Mouse (Mus musculus) brain, embryonic 18.5 days (tissue): ENCODE measurements at regions not wholly inside any gene's neighbourhood (a gene's known extent, or its start where the extent isn't known, plus 50 kb on each side); places are given as distances from the start of the nearest gene placed in this dataset.
"Not testable (repeated sequence)": the region's sequence is repeated elsewhere in the genome, so short reads cannot be mapped to it uniquely, and the experiment has no call there.

Experiments
- DNase-seq: peaks from one replicate; pipeline ENCODE4 v3.0.0-alpha.2; 2012; ENCODE audit warnings: low read depth, low spot score

DNA sequence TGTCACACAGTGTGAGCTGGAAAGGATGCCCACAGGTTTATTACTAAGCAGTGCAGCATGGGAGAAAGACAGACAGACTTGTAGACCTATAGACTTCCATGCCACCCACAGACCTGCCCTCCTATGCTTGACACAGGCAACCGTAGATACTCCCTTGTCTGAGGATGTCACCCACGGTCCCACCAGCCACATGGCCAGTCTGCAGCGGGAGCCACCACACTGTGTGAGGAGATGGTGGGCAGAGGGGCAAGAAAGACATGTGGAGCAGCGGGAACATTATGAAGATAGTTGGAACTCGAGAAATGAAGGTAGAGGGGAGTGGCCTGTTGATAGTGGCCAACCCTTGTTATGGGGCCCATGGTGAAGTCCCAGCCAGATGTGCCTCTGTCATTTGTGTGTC is 244.0 kb upstream of the Tusc1 start:
- no peak for DNase-seq

DNA sequence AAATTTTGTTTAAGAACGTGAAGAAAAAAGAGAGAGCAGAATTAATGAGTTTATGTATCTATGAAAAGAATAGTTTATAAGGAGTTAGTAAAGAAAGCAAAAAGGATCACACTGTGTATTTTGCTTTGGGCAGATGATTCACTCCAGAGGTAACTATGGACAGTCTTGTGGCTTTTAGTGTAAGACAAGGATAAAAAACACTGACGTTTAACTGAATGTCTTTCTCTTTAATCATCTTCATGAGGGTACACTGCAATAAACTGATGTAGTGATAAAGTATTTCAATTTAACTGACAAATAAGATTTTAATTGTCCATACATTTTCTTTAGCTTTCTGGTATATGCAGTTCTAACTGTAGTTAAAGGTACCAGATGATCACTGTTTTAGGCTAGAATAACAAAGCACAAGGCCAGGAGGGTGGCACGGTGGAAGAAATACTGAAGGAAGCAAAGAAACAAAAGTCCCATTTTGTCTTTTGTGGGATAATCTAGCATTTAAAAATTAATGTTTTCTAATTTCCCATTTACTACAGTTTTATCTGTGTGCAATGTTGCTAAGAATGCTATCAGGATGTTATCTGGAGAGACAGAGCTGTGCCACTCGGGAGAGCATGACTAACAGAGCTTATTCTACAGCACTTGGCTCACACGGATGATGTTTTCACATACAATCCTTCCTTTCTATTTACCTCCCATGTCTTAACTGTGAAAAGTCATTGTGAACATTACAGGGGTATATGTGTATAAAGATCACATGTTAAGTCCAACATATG is 232.4 kb upstream of the Tusc1 start:
- no peak for DNase-seq

DNA sequence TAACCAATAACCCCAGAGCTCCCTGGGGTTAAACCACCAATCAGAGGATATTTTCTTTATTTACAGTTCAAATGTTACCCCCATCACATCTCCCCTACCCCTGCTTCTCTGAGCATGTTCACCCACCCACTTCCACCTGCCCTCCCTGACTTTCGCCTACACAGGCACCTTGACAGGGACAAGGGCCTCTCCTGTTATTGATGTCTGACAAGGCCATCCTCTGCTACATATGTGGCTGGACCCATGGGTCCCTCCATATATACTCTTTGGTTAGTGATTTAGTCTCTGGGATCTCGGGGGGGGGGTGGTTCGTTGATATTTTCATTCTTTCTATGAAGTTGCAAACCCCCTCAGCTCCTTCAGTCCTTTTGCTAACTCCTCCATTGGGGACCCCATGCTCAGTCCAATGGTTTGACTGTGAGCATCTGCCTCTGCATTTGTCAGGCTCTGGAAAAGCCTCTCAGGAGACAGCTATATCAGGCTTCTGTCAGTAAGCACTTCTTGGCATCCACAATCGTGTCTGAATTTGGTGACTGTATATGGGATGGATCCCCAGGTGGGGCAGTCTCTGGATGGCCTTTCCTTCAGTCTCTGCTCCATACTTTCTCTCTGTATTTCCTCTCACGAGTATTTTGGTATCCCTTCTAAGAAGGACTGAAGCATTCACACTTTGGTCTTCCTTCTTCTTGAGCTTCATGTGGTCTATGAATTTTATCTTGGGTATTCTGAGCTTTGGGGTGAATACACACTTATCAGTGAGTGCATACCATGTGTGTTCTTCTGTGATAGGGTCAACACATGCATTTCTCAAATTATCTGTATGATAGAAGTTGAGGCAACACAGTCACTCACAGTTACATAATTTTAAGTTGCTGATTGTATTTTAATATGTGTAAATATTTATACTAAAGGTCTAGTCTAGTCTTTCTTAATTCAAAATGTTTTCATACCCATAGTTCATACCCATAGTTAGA is 220.8 kb upstream of the Tusc1 start:
- DNase-seq: no peak

DNA sequence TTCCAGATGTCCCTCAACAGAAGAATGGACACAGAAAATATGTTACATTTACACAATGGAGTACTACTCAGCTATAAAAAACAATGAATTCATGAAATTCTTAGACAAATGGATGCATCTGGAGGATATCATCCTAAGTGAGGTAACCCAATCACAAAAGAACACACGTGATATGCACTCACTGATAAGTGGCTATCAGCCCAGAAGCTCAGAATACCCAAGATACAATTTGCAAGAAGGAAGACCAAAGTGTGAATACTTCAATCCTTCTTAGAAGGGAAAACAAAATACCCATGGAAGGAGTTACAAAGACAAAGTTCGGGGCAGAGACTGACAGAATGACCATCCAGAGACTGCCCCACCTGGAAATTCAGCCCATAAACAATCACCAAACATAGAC is 219.9 kb upstream of the Tusc1 start:
- not testable (repeated sequence) for DNase-seq

DNA sequence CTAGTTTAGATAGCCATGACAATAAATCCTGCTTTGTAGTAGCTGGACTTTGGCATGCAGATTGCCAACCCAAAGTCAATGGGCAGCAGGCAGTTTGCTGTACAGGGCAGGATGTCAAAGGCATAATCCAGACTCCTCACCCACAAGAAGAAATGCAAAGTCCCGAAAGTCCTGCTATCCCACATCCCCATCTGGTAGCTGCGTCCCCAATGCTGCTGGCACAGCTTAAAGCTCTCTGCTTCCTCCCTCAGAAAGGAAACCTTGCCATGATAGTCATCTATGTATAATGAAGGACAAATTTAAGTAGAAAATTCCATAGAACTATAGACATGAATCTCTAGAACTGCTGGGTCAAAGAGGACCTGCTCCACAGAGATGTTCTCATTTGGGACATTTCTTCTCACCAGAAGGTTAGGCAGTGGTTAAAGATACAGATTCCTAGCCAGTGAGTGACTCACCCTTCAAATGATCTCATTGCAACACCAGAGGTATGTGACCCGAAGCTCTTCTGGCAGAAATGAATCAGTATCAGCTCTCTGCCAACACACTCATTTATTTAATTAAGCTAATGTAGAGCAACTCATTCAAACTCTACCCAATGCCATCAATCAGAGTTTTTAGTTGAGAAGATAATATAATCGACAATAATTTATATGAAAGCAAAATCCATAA is 217.3 kb upstream of the Tusc1 start:
- no peak for DNase-seq

DNA sequence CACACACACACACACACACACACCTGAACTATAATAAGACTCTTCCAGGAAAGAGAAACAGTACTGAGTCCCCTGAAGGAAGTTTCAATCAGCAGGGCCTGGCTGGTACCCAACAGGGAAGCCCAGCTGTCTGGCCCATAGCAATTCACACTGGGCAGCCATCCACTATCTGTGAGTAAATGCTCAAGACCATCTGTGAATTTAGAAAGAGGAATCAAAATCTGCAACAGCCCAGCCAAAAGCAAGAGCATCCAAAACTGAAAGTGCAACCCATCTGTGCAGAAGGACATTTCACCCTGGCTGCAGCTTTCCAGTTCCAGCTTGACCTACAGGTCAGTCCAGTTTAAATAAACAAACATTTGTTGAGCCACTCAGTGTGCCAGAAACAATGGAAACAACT is 215.8 kb upstream of the Tusc1 start:
- peak; percentile 39 for DNase-seq

DNA sequence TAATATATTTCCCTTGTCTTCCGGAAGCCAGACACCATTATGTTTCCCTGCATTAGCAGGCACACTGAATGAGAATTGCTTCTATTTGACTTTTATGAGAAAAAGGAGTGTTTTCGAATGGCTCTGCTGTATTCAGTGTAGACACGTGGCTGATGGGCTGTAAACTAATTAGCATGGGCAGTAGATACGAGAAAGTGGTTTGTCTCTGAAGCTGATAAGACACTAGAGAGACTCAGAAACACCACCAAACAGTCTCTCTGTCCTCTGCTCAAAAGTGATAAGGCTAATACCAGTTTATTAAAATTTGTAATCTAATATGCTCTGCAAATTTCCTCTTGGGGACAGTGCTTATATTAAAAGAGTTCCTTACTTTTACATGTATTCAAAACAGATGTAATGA is 205.3 kb upstream of the Tusc1 start:
- DNase-seq: no peak

DNA sequence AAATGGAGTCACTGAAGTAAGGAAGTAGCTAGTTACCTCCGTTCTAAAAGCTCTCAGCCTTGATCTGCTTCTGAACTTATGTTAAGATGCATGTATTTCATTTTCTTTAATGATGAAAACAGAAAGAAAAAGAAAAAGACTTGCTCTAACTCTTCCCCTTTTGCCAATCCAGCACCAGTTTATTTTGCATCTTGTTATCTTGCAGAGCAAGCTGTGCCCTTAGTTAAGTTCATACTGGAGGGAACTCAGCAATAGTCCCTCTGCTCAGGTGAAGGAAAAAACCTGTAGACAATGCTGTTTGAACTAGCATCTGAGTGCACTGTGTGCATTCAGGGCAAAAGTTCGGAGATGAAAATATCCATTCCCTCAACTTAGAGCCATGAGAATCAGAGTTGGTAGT is 192.1 kb upstream of the Tusc1 start:
- no peak for DNase-seq

DNA sequence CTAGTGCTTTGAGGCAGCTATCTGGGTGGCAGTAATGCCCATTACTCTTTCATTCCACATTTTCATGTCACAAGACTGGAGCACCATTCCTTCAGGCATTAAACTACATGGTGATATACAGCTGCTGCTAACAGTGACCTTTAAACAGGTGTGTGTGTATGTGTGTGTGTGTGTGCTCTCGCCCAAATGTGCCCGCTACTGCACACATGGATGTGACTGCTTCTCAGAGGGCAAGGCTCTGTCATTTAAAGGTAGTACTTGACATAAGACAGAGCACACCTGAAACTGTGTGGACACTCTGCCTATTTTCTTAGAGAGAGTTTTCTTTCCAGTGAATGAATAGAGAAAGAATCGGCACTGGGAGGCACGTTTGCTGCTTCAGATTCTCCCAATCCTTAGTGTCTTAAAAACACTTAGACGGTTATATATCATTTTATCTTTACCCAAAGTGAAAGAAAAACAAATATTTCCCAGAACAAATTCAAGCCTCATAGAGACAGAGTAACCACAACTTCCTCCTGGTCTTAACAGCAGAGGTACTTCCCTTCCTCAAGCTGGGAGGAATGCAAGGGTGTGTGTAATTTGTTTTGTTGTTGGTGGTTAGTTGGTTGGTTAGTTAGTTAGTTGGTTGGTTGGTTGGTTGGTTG is 185.3 kb upstream of the Tusc1 start:
- DNase-seq: no peak

DNA sequence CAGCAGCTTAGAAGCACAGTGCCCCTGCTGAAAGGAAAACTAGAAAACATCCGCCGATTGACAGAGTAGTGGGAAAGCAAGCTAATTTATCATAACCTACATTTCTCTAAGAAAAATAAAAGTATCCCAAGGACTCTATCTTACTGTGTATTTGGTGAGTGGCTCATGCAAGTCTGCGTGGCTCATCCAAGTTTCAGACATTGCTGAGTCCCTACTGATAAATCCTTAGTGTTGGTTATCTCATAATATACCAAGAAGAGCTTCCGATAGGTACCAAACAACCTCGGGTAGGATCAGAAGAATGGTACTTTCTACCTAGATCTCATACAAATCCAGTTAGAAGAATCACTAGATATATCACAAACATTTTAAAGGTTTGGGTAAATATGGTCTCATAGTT is 183.6 kb upstream of the Tusc1 start:
- no peak for DNase-seq

DNA sequence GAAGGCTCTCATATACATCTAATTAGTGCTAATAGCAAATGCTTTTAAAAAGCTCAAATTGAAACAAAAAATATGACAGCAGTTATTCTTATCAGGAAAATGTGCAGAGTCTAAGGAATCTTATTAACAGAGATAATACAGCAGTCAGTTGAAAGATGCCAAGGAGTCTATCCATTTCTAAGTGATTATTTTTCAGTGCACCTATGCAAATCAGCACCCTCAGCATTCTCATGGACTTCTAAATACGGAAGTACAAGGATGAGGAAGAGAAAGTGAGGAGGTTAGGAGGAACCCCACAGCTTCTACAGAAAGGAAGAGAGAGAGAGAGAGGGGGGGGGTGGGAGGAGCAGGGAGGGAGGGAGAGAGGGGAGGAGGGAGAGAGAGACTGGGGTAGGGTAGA is 175.5 kb upstream of the Tusc1 start:
- no peak for DNase-seq

DNA sequence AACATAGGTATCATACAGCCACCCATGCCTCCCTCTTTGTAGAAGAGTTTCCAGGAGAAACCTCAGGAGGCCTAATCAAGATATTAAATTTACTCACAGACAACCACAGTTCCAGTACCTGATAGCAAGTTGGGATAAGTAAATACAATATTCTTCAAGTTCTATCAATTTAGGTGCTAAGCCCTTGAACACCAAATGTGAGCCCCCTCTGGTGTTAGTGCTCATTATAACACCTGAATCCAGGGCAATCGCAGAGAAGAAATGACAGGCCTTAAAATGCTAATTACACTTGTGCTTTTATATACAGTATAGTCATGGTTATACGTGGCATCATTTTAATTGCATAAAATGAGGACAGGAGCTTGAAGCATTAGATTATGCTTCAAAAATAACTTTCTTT is 161.6 kb upstream of the Tusc1 start:
- no peak for DNase-seq

DNA sequence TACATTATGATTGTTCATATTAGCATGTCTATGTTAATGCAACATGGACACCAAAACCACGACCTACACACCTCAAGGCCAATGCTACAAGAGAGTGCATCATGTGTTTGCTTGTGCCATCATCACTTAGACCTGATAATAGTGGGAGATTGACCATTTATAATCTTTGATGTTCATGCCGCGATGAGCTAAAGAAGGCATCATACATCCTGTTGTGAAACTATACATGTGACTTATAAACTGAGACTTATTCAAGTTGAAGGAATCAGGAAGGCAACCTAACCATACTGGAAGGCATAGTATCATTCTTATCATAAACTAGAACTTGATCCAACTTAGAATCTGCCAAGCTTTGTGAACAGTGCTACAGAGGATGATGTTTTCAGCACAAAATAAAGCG is 159.0 kb upstream of the Tusc1 start:
- no peak for DNase-seq

DNA sequence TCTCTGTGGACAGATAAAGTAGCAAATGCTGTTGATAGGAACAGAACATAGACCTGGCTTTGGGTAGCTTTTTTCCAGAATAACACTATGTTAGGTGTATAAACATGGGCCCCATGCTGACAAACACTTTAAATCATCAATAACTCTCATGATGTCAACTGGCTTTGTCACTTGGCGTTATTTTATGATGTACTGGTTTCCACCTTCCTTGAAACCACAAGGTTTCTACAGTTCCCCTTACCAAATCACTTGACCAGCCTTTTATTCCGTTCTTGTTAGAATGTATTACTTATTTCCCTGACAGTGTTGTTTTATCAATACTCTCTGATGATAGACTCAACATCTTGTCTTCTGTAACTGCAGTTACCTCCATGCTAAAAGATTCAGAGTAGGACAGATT is 158.6 kb upstream of the Tusc1 start:
- DNase-seq: no peak

DNA sequence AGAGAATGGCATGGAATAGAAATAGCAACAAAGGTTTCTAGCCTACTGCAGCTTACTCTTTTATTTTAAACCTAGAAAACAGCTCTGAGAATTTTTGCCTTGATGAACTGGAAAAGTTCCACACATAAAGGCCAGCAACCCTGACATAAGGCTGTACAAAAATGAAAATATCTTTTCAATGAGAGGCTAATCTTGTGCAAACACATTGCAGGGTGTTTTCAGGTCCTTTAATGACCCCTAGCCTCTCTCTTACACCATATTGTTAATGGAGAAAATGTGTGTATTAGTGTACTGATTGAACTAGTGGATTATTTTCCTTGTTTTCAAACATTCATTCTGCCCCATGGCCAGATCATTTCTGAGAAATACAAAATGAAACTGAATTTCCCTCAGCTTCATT is 158.0 kb upstream of the Tusc1 start:
- DNase-seq: no peak

DNA sequence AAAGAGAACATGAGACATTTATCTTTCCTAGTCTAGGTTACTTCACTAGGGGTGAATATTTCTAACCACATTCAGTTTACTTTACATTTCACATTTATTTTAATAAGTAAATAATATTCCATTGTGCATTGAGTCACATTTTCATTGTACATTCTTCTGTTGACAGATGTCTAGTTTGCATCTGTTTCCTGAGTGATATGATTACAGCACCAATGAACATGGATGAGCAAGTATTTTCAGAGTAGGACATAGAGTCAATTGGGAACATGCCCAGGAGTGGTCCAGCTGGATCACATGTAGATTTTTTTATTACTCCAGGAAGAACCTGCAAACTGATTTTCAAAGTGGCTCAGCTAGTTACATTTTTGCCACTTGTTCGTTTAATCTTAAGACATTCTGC is 153.3 kb upstream of the Tusc1 start:
- DNase-seq: no peak

DNA sequence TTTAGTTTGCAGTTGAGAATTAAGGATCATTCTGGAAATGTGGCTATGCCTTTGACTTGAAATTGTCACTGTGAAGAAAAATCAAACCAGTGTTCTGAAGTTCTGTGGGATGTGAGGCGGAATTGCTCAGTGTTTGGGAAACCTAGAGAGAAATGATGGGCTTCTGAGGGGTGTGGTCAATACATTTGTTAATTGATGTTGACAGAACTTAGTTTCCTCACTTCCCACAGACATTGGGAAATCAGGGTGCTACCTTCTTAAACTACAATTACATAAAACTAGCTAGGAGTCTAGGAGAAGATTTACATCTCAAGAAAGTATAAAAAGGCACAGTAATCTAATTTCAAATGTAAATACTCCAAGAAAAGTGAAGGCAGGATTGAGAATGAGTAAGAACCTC is 151.1 kb upstream of the Tusc1 start:
- no peak for DNase-seq

DNA sequence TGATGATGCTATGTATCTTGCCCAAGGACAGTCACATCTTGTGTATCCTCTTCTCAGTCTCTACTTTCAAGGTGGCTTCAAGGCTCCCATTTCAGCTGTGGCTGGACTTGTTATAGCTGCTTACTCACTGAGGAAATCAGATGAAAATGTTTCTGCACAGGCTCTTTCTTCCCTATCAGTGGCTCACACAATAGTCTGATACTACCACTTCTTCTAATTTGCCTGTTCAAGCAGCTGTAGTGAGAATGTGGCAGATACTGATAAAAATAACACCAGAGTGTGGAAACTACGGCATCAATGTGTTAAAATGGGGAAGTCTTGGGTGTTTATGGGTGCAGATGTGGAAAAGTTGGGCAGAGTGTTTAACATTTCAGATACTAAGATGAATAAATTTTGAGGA is 145.9 kb upstream of the Tusc1 start:
- DNase-seq: no peak

DNA sequence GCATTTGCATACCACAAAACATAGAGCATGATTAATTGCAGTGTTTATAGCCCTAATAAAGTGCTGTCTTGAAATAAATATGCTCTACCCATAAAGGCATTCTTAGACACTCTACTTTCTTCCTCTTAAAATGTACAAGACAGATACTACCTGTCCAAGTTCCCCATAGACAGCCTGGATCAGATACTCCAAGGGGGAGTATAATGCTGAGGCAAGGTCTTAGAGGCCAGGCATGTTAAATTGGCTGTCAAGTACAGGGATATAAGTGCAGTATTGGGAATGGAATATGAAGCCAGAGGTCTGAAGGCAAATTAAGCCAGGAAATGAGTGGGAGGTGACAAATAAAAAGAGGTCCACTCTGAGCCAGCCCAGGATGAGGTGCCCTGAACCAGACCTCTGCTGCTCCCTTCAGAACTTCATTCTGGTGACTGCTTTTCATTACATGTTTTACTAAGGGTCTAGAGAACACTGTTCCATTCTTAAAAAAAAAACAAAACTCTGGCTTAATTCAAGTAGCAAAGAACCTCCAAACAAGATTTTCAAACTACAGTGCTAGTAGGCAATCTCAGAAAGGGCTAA is 142.0 kb upstream of the Tusc1 start:
- no peak for DNase-seq

DNA sequence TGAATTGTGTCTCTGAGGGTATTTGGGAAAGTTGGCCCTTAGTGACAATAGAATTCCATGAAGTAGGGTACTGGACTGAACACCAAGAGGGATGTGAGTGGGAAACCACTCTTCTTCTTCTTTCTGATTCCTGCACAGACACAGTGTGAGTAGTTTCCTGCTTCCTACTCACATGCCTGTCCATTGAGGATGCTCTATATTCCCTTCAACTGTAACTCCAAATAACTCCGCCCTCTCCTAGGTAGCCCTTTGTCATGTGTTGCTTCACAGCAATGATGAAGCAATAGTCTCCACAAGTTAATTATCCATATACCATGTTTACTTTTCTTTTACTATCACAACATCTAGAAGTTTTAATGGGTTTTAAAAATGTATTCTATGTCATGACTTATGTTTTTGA is 132.7 kb upstream of the Tusc1 start:
- DNase-seq: no peak

DNA sequence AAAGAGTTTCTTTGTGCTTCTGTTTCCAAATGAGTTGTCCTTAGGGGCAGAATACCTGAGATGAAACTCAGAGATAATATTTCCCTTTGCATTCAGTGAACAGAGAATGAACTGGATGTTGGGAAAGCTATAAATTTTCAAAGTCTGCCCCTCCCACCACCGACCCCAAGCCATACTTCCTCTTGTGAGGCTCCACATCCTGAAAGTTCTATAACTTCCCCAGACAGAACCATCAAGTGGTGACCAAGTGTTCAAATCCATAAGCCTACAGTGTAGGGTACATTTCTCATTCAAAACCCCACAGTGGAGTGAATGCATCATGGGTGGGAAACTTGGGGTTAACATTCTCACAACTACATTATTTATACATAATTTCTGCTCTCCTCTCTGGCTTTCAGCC is 132.1 kb upstream of the Tusc1 start:
- DNase-seq: no peak

DNA sequence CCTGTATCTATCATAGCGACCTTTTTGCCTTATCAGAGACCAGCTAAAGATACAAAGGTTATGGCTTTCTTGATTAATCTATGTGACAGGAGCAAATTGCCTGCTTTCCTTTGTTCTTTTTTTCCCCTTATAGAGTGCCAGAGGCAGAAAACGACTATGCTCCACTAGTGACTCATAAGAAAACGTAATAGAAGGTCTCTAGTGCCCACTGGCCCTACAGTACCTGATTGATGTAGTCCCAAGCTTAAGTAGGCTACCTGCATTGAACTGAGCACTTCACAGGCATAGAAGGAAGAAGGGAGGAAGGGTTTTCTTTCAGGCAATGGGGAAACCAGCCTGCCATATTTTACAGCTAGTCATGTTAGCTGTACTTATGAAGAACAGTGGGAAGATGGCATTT is 116.0 kb upstream of the Tusc1 start:
- DNase-seq: no peak
